Mouse (Mus musculus) NIH3T3 (cell line): Measurements from ENCODE around the gene Angptl4.

Experiments used
- DNase-seq: peaks from one replicate; pipeline ENCODE4 v3.0.0-alpha.2; 2012; ENCODE audit warnings: low read depth

Angptl4 gene

DNA sequence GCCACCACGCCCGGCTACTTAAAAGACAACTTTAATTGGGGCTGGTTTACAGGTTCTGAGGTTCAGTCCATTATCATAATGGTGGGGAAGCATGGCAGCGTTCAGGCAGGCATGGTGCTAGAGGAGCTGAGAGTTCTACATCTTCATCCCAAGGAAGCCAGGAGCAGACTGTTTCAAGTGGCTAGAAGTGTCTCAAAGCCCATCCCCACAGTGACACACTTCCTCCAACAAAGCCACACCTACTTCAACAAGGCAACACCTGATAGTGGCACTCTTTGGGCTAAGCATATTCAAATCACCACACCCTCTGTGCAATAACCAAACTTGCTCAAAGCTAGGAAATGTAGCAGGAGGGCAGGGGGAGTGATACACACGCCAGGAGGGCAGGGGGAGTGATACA lies 22.6 kb upstream of the Angptl4 start:
- DNase-seq = no peak

DNA sequence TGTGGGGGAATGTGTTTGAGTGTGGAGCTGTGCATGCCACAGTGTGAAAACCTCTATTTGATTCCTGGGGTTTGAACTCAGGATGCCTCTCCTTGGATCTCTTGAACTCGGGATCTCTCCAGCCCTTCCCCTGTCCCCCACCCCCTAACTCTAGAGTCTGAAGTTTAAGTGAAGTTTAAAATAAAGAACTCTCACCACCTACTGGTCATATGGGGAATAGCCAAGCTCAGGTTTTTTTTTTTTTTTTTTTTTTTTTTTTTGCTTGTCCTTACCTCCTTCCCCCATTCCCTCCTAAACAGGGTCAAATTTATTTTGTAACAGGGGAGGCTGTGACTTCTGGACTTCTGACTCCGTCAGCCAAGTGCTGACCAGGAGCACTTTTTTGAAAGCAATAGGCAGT lies 20.6 kb upstream of the Angptl4 start:
- peak; percentile 56 for DNase-seq

DNA sequence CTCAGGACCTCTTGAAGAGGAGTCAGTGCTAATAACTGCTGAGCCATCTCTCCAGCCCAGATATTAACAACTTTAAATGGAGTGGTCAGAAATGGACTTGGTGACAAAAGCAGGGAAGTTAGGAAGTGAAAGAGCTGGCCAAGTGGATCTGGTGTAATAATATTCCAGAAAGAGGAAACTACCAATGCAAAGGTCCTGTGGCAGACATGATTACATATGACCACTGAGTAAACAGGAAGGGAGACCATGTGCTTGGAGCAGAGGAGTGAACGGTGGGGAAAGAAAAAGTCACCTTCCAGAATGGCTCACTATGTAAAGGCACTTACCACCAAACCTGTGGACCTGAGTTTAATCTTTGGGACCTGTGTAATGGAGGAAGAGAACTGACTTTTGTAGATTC lies 17.6 kb upstream of the Angptl4 start:
- DNase-seq = no peak

DNA sequence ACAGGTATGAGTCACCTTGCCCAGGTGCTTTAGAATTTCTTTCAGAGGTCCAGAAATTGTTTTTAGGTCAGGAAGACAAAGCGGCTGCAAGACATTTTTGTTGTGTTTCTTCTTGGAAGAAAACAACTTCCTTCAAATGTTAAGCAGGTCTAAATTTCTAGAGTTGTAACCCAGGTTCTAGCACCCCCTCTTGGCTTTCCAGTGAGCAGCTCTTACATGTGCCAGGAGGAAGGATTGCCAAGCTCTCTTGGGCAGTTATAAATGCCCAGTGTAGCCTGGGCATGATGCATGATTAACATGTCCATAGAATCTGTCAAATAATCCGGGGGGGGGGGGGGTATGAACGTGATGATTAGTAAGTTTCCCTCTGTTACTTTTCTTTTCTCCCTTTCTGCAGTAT lies 16.7 kb upstream of the Angptl4 start:
- peak; percentile 75 for DNase-seq

DNA sequence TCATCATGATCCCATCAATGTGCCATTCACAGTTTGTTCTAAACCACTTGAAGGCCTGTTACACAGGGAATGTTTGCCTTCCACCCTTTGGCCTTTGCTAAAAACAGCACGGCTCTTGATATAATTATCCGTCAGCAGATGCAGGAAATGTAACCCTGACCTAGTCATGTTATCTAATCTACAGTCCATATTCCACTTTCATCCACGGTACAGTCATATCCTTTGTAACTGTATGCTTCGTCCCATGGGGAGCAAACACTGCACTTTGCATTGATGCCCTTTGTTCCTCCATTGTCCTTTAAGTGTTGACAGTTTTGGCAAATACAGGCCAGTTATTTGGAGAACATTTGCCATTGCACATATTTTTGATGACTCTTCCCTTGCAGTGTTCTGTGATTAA lies 7.1 kb upstream of the Angptl4 start:
- no peak for DNase-seq

DNA sequence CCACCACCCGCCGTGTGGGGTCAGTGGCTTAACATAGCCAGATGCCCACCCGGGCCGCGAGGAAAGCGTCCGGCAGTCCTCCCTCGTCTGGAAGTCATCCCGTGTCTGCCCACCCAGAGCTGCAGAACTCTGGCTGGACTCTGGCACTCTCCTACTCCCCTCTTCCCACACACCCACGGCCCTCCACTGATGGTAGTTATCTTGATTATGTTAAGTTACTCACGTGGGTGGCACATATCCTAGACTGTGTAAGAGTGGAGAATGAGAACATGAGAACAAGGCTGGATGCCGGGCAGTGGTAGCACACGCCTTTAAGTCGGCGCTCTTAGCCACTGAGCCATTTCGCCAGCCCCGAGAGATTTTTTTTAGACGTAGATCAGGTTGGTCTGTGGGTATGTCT lies 4.7 kb upstream of the Angptl4 start:
- no peak for DNase-seq

DNA sequence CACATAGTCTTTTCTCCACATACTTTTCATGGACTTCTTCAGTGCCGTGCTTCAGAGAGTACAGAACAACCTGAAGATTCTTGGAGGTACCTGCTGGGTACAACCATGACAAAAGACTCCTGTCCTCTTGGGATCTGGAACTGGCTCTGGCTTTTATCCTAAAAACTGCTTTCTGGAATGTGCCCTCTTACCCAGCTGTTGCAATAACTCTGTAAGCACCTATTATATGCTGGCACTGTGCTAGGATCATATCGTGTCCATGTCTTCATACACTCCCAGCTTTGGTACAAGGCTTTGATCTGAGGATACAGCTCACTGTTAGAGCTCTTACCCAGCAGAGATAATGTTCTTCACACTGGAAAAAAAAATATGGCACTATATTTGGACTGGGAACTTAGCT lies 3.3 kb upstream of the Angptl4 start:
- DNase-seq = peak; percentile 39

DNA sequence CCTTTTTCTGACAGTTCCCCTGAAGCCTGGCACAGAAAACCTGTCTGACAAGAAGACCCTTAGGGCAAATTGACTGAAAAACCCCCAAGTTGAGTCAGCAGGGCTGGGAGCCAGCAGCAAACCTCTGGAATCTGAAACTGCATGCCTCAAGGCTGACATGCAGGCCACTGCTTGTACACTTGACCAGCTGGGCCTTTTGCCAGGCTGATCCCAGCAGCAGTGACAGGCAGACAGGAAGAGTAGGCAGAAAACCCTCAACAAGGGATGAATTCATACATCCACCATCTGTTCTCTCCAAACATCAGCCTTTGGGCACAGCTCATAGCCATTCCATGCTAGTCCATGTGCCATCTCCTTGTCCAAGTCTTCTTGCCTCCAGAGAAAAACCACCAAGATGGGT lies 1.8 kb upstream of the Angptl4 start:
- peak; percentile 99 for DNase-seq

DNA sequence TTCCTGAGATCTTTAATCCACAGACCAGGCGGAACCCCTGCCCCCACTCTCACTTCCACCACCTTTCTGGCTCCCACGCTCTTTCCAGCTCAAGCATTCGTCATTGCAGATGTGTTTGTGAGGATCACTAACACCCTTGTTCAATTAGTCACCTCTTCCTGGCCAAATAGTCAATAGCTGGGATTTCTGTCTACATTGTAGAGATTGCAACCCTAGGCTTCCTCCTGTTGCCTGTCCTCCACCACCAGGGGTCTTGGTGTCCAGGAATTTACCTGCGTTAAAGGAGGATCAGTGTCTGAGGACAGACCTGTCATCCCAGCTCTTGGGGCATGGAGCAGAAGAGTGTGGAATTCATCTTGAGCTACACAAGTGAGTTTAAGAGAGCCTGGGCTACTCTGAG lies 437 bp upstream of the Angptl4 start:
- peak; percentile 61 for DNase-seq

DNA sequence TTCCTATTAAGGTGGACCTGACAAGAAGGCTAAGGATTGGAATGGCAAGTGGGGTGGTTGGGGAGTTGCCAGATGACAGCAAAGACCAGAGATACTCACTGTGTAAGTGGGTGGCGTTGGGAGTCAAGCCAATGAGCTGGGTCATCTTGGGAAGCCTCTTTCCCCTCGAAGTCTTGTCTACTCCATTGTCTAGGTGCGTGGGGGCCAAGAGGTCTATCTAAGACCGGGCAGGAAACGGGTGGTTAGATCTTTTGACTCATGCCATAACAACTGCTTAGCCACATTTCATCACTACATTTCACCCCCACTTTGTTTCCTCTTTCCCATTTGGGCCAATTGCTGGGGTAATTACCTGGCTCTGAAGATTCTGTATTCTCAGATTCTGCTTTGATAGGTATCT lies 1.2 kb downstream of the Angptl4 start:
- peak; percentile 85 for DNase-seq

DNA sequence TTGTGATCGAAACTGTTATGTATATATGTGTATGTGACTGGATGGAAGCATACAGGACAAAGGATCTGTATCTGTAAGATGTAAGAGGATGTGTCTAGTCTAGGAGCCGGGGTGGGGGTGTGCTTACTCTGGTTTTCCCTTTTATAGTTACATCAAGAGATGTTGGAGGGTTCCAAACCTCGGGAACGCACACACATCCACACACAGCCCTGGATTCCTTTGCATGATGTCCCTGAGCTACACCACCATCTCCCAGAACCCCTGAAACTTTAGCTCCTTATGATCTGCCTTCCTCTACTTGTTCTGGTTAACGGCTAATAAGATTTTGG lies 1.7 kb downstream of the Angptl4 start:
- DNase-seq = peak; percentile 61

DNA sequence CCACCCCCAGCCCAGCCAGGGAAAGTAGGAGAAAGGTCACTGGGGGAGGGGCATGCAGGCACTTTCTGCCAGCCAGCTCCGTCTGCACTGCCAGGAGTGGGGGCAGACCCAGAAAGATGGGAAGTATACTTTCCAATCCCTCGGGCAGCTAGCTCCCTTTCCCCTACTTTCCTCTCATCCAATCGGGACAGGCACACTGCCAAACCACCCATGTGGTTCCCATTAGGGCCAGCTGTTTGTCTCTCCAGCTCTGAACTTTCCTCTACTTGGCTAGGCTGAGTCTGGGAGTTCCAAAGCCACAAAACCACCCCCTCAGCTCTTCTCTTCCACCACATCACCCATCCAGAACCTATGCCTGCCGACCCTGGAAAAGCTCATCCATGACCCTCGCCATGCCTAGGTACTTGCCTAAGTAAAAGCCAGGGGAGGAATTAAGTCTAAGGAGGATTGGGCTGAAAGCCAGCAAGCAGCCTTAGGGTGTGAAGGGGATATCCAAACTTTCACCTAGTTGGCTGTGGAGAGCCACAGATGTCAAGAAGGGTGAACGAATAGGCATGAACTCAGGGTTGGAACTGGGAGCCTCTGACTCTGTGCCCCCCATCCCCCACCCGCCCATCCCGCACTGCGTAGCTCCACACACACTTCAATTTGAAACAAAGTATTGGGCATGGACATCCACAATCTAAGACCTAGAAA lies 2.2 kb downstream of the Angptl4 start:
- peak; percentile 100 for DNase-seq

DNA sequence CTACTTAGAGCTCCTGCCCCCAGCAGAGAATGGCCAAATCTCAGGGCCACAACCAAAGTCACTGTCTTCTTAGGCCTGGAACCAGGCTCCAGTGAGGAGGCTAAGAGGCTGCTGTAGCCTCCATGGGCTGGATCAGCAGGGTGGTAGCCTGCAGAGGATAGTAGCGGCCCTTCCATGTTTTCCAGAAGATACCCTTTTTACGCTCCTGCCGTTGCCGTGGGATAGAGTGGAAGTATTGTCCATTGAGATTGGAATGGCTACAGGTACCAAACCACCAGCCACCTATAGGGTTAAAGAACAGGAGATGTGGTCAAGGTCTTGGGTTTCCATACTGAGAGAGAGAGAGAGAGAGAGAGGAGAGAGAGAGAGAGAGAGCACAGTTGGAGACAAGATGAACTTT lies 6.3 kb downstream of the Angptl4 start:
- no peak for DNase-seq

DNA sequence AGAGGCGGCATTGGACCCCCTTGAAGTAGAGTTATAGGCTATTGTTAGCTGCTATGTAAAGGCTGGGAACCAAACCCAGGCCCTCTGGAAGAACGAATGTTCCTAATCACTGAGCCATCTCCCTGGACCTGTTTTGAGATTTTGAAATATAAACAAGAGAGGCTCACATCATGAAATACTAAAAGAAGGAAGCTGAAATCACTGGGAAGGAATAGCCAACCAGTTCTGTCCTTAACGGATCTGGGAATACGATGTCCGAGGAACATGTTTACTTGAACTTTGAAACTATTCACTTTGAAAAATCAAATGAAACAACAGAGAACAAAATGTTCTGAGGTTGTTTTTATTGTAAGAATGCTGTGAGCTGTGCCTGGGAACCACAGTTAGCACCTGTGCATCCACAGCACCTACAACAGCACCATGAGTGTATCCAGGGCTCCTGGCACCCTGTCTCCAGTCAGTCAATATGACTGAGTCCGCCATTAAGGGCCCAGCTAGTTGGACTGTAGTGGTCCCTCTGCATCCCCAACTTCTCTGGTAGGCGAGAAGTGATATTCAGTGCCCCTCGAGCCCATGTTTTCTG lies 7.0 kb downstream of the Angptl4 start:
- DNase-seq = no peak

DNA sequence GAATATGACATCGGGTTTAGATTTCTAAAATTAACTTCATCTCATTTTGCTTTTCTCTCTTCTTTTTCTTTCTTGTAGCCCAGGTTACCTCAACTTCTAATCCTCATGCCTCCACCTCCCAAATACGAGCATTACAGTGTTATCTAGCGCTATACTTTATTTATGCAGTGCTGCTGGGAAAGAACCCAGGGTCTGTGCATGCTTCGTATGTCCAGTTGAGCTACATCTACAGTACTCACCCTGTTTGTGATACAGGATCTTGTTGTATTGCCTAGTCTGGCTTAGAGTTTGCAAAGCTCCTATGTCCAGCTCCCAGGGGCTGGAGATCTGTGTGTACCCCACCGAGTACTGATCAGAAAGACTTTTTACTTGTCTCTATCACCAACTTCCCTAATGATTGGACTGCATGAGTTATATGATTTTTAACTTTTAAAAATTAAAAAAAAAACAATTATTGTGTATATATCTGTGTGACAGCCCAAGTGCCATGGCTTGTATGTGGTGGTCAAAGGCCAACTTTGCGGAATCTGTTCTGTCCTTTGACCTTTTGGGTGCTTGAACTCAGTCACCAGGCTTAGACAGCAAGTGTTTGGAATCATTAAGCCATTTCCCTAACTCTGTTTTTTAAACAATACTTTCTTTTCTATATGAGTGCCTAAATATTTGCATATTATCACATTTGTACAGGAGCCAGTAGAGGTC lies 7.6 kb downstream of the Angptl4 start:
- no peak for DNase-seq

DNA sequence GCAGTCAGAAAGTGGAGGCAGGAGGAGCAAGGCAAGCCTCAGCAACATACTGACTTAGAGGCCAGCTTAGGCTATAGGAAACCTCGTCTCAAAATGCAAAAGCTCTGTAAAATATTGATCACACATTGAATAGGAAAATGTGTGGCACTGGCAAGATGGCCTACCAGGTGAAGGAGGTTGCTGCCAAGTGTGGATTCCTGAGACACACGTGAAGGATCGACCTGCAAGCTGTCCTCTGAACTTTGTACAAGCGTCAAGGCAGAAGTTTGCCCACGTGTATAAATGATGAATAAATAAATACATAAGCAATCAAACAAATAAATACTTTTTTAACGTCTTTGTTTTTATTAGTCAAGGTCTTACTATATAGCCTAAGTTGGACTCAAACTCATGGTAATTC lies 8.2 kb downstream of the Angptl4 start:
- no peak for DNase-seq

DNA sequence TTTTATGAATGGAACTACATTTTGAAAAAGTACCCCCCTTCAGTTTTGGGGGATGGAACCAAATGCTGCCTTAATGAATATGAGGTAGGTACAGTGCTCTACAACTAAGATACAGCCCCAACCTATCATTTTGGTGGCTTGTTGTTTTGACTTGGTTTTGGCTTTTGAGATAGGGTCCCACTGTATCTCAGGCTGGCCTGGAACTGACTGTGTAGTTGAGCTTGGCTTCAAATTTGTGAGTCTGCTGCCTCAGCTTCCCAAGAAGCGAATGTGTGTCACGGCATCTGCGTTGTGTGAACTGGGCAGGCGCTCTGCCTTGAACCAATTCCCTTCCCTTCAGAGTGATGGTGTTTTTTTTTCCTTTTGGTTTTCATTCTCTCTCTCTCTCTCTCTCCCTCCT lies 10.0 kb downstream of the Angptl4 start:
- DNase-seq = no peak

DNA sequence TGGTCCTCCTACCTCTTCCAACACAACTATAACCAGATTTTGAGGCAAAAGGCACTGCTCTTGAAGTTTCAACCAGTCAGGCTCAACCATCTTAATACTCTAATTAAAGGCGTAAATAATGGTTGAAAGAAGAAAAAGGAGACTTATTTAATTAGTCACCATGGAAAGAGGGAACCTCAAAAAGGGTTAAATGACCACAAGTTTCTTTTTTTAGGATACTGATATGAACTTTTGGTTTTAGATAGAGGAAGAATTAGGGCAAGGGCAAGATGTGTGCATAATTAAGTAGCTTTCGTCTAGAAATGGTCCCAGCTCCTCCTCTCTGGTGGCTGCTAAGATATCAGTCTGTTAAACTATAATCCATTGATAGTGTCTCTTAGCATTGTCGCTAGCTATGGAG lies 15.2 kb downstream of the Angptl4 start:
- no peak for DNase-seq

DNA sequence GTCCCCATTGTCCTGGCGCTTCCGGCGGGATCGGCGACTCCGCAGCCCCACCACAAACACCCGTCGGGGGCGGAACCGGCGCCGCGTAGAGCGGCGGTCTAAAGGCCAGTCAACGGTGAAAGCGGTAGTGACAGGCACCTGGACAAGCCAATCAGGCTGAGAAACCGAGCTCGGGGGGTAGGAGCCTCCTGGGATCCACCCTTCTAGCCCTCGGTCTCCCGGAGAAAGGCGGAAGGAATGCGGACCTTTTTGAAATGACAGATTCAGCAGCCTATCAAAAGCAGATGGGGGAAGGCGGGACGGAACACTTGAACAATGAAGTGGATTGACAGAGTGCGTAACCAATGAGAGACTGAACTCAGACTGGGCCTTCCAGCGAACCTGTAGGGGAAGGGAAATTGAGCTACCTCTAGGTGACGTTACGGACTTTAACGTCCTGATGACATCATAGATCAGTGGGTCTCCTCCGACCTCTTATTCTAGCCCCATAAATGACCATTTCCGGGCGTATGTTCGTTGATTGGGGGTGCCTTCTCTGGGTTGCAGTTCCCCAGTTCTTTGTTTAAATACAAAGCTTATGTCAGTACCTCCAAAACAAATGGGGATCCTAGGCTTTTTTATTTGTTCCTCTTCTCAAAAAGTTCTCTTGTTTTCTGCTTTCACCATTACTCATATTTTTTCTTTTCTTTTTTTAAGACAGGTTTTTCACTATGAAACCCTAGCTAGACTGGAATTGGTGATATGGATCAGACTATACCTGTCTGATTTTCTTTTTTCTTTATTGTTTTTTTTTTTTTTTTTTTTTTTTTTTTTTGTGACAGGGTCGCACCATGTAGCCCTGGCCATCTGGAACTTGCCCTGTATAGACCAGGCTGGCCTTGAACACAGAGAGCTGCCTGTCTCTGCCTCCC lies 21.1 kb downstream of the Angptl4 start, which contains the start of gene Rab11b:
TSS of gene Rab11b (minus strand) at position 276 of the 911 bp plus-strand sequence.
- DNase-seq = peak; percentile 100

DNA sequence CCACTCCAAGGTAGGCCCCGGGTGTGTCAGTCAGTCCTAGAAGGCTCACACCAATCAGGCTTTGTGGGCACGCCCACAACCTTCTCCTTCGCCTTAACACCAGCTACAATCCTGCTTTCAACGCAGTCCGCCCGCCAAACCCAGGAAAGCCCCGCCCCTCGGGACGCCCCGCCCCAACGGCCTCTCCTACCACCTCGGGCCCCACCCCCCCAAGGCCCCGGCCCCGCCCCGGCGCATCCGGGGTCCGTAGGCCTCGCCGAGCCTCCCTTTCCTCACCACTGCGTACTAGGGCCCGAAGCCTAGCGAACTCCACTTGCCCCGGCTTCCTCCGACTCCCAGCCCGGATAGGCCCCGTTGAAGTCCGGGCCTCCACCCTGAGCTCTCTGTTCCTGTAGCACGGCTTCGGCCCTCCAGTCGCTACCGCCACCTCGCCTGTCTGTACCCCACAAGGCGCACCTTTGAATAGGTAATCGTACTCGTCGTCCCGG lies 21.8 kb downstream of the Angptl4 start:
- DNase-seq = peak; percentile 98

DNA sequence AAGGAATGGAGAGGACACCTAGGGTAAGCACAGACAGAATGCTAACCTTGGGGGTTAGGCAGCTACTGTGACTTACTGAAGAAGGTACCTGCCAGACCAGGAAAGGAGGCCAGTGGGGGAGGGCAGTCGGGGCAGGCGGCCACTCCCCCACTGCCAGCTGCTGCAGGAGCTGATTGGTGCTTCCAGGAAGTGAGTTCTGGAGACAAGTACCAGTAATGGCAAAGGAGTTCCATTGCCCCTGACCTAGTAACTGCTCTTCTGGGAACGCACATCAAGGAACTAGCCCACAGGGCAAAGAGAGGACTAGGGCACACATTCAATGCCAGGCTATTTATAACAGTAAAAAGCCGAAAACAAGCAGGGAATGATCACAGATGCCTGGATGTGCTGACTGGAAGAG lies 24.4 kb downstream of the Angptl4 start:
- DNase-seq = no peak

DNA sequence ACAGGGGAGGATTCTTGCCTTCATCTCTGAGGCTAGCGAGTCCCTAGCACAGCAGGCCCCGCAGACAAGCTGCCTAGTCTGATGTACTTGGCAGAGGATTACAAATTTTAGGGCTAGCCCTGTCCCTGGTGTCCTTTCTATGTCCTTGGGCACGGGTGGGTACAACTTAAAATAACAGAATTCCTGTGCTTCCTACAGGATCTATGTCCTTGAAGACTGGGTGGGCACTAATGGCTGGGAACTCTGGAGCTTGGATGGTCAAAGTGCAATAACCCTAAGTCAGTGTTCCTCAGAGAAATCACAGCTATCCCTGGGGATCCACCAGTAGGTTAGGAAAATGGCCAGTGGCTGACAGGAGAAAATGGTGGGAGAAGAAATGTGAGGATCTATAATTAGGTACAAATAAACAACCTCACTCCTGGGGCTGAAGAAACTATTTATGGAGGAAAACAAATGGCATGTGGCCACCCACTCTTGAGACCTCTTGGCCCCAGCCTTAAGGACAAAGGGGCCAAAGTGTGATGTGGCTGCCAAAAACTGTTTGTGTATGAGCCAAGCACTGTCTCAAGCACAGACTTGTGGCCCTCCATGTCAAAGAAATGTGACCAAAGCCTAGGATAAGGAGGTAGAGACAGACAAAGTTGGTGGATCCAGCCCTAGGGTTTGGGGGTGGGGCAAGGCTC lies 25.4 kb downstream of the Angptl4 start:
- peak; percentile 17 for DNase-seq
